Mouse (Mus musculus) G1E (cell line): ENCODE measurements at regions not wholly inside any gene's neighbourhood (a gene's known extent, or its start where the extent isn't known, plus 50 kb on each side); places are given as distances from the start of the nearest gene placed in this dataset.

Experiments used
- ATAC-seq: 2 replicates; pipeline ENCODE4 v1.8.0; 2016; ENCODE audit warnings: mild to moderate bottlenecking; ENCODE audit not compliant: insufficient number of reproducible peaks, poor library complexity, low FRiP score, severe bottlenecking; ENCODE audit errors: extremely low read depth
- DNase-seq: peaks from one replicate; pipeline ENCODE4 v3.0.0; 2012; ENCODE audit warnings: low spot score
- H3K27me3 ChIP-seq: 2 replicates; pipeline ENCODE4 v1.6.1; 2012; ENCODE audit warnings: mild to moderate bottlenecking, low read length, inconsistent platforms; ENCODE audit not compliant: insufficient read depth
- H3K36me3 ChIP-seq: replicated peaks from 2 replicates; pipeline ENCODE3; 2012; ENCODE audit warnings: mild to moderate bottlenecking, inconsistent platforms
- H3K4me1 ChIP-seq: 2 replicates; pipeline ENCODE4 v1.6.1; 2012; ENCODE audit warnings: low read depth, low read length, inconsistent platforms, mixed read lengths; ENCODE audit not compliant: insufficient read depth
- H3K4me3 ChIP-seq: 2 replicates; pipeline ENCODE4 v1.5.1; 2012; ENCODE audit warnings: low read depth, mild to moderate bottlenecking, inconsistent platforms, low read length, moderate library complexity, mixed read lengths
- H3K9me3 ChIP-seq: replicated peaks from 2 replicates; pipeline ENCODE4 v1.6.1; 2012; ENCODE audit warnings: inconsistent platforms
- CTCF ChIP-seq: IDR thresholded peaks from 2 replicates; pipeline ENCODE4 v1.5.1; 2012; ENCODE audit warnings: low read depth, low read length, inconsistent platforms, mixed read lengths
- GATA1 ChIP-seq: IDR thresholded peaks from 2 replicates; pipeline ENCODE4 v1.6.1; 2012; ENCODE audit warnings: borderline replicate concordance, low read length, inconsistent platforms, mixed read lengths
- GATA2 ChIP-seq: IDR thresholded peaks from 2 replicates; pipeline ENCODE4 v1.6.1; 2012; ENCODE audit warnings: low read depth, low read length, inconsistent platforms, borderline replicate concordance
- POLR2AphosphoS5 ChIP-seq: IDR thresholded peaks from 2 replicates; pipeline ENCODE4 v1.6.1; 2012; ENCODE audit warnings: low read depth, low read length, inconsistent platforms; ENCODE audit not compliant: insufficient replicate concordance
- TAL1 ChIP-seq: conservative IDR thresholded peaks from 2 replicates; pipeline ENCODE4 v1.6.1; 2012; ENCODE audit warnings: low read depth, low read length, inconsistent platforms, mixed read lengths

GRCm38 (mm10) chr6:117646628-117647027, 194.4 kb upstream of the Zfp637 start:
- no peak for ATAC-seq
- TF ChIP-seq POLR2AphosphoS5 (no peak), GATA1 (no peak), CTCF (no peak), TAL1 (no peak), GATA2 (no peak)

GRCm38 (mm10) chr6:117650541-117650940, 190.4 kb upstream of the Zfp637 start:
- no peak for TF ChIP-seq GATA2
- no peak for TF ChIP-seq CTCF
- no peak for TF ChIP-seq GATA1
- no peak for TF ChIP-seq POLR2AphosphoS5
- no peak for TF ChIP-seq TAL1
- no peak overlapping the region for H3K4me3 ChIP-seq
- ATAC-seq (no peak), DNase-seq (no peak)
- no peaks in the 10 kb centered on the region for H3K36me3 ChIP-seq
- no peaks in the 10 kb centered on the region for H3K27me3 ChIP-seq
- H3K9me3 ChIP-seq = peaks cover 50% of the 10 kb centered on the region
- no peaks in the 10 kb centered on the region for H3K4me1 ChIP-seq

More at GRCm38 (mm10) chr6:117646628-117647027, 194.4 kb upstream of the Zfp637 start:
- no peak for DNase-seq
- Histone ChIP-seq H3K4me1 (no peaks in the 10 kb centered on the region), H3K4me3 (no peak overlapping the region), H3K27me3 (no peaks in the 10 kb centered on the region), H3K9me3 (peaks cover 32% of the 10 kb centered on the region), H3K36me3 (no peaks in the 10 kb centered on the region)

GRCm38 (mm10) chr6:117651551-117651950, 189.4 kb upstream of the Zfp637 start:
- TF ChIP-seq CTCF (no peak), POLR2AphosphoS5 (no peak), GATA1 (no peak), GATA2 (no peak), TAL1 (no peak)
- ATAC-seq = no peak
- H3K36me3 ChIP-seq = no peaks in the 10 kb centered on the region
- no peak overlapping the region for H3K4me3 ChIP-seq
- H3K27me3 ChIP-seq = no peaks in the 10 kb centered on the region
- no peaks in the 10 kb centered on the region for H3K4me1 ChIP-seq
- H3K9me3 ChIP-seq = peaks cover 52% of the 10 kb centered on the region
- no peak for DNase-seq

- H3K4me3 ChIP-seq = no peak overlapping the region
- TF ChIP-seq GATA1 (no peak), GATA2 (no peak), CTCF (no peak), POLR2AphosphoS5 (no peak), TAL1 (no peak)
- ATAC-seq (no peak), DNase-seq (no peak)
- no peaks in the 10 kb centered on the region for H3K36me3 ChIP-seq
- H3K4me1 ChIP-seq = no peaks in the 10 kb centered on the region
- H3K27me3 ChIP-seq = no peaks in the 10 kb centered on the region
- H3K9me3 ChIP-seq = peaks cover 50% of the 10 kb centered on the region
Measured at GRCm38 (mm10) chr6:117652012-117652411, 189.0 kb upstream of the Zfp637 start.

- H3K9me3 ChIP-seq = peaks cover 56% of the 10 kb centered on the region
- DNase-seq (no peak), ATAC-seq (no peak)
- no peak for TF ChIP-seq GATA1
- TF ChIP-seq CTCF = no peak
- TF ChIP-seq POLR2AphosphoS5 = no peak
- TF ChIP-seq TAL1 = no peak
- no peak for TF ChIP-seq GATA2
- no peaks in the 10 kb centered on the region for H3K27me3 ChIP-seq
- no peaks in the 10 kb centered on the region for H3K4me1 ChIP-seq
- H3K36me3 ChIP-seq = no peaks in the 10 kb centered on the region
- H3K4me3 ChIP-seq = no peak overlapping the region
Measured at GRCm38 (mm10) chr6:117652917-117653316, 188.1 kb upstream of the Zfp637 start.

- H3K4me1 ChIP-seq = no peaks in the 10 kb centered on the region
- no peaks in the 10 kb centered on the region for H3K27me3 ChIP-seq
- H3K36me3 ChIP-seq = no peaks in the 10 kb centered on the region
- DNase-seq (no peak), ATAC-seq (no peak)
- TF ChIP-seq TAL1 = no peak
- TF ChIP-seq GATA1 = no peak
- no peak for TF ChIP-seq CTCF
- no peak for TF ChIP-seq POLR2AphosphoS5
- no peak for TF ChIP-seq GATA2
- H3K9me3 ChIP-seq = peaks cover 62% of the 10 kb centered on the region
- H3K4me3 ChIP-seq = no peak overlapping the region
Measured at GRCm38 (mm10) chr6:117653886-117654425, 187.0 kb upstream of the Zfp637 start.

GRCm38 (mm10) chr6:117655986-117656385, 185.0 kb upstream of the Zfp637 start:
- no peak overlapping the region for H3K4me3 ChIP-seq
- H3K4me1 ChIP-seq = no peaks in the 10 kb centered on the region
- TF ChIP-seq GATA1 (no peak), TAL1 (no peak)
- no peaks in the 10 kb centered on the region for H3K36me3 ChIP-seq
- H3K9me3 ChIP-seq = peaks cover 68% of the 10 kb centered on the region
- no peaks in the 10 kb centered on the region for H3K27me3 ChIP-seq
- DNase-seq = no peak
- ATAC-seq = no peak
